Mouse (Mus musculus) thymus, adult 2 months (tissue): ENCODE data around the gene Fes. TPM values are rescaled to one million over a fixed set of nuclear protein-coding genes. Genes with fewer than 3 reads are reported as not detected.

Experiments
- DNase-seq: peaks from one replicate; pipeline ENCODE4 v3.0.0; 2021
- H3K27ac ChIP-seq: fragments of 200-500 bp; 2 replicates; pipeline ENCODE4 v1.5.1; 2012; ENCODE audit warnings: low read length, control low read depth; ENCODE audit not compliant: control insufficient read depth, insufficient read depth
- H3K27me3 ChIP-seq: fragments of 200-500 bp; 2 replicates; pipeline ENCODE4 v1.6.1; 2012; ENCODE audit warnings: mild to moderate bottlenecking, low read length, moderate library complexity, mixed read lengths; ENCODE audit not compliant: control insufficient read depth, insufficient read depth
- H3K36me3 ChIP-seq: fragments of 200-500 bp; 2 replicates; pipeline ENCODE4 v1.6.1; 2012; ENCODE audit warnings: mild to moderate bottlenecking, low read length, moderate library complexity; ENCODE audit not compliant: control insufficient read depth, insufficient read depth
- H3K4me1 ChIP-seq: fragments of 200-500 bp; replicated peaks from 2 replicates; pipeline ENCODE4 v1.6.1; 2012; ENCODE audit warnings: low read length; ENCODE audit not compliant: control insufficient read depth, insufficient read depth
- H3K4me3 ChIP-seq: fragments of 200-500 bp; 2 replicates; pipeline ENCODE4 v1.5.1; 2012; ENCODE audit warnings: mild to moderate bottlenecking, low read length, control low read depth, moderate library complexity; ENCODE audit not compliant: control insufficient read depth, insufficient read depth
- CTCF ChIP-seq: fragments of 200-500 bp; IDR thresholded peaks from 2 replicates; pipeline ENCODE4 v1.5.1; 2012; ENCODE audit warnings: mild to moderate bottlenecking, control low read depth, low read length, moderate library complexity, borderline replicate concordance; ENCODE audit not compliant: control insufficient read depth, poor library complexity, insufficient read depth; ENCODE audit errors: extremely low read depth
- POLR2A ChIP-seq: fragments of 200-500 bp; IDR thresholded peaks from 2 replicates; pipeline ENCODE4 v1.6.1; 2012; ENCODE audit warnings: mild to moderate bottlenecking, low read length, control low read depth, moderate library complexity; ENCODE audit not compliant: control insufficient read depth, poor library complexity, insufficient read depth; ENCODE audit errors: extremely low read depth
- WGBS: fragments of 180-500 bp; shearing (Covaris S2); methylation state at CpG from one replicate; pipeline ENCODE4 v1.1.7; 2018; 5-methylcytosine and 5-hydroxymethylcytosine counted together
- polyA plus RNA-seq: library from polyadenylated mRNA; depleted of rRNA; stranded (reverse); fragments of >200 nt; gene quantifications from 2 replicates; pipeline ENCODE4 v1.2.3, GENCODE M21; 2012; rRNA removed

The Fes gene
- polyA plus RNA-seq, 1 experiment: 27.3 TPM

DNA sequence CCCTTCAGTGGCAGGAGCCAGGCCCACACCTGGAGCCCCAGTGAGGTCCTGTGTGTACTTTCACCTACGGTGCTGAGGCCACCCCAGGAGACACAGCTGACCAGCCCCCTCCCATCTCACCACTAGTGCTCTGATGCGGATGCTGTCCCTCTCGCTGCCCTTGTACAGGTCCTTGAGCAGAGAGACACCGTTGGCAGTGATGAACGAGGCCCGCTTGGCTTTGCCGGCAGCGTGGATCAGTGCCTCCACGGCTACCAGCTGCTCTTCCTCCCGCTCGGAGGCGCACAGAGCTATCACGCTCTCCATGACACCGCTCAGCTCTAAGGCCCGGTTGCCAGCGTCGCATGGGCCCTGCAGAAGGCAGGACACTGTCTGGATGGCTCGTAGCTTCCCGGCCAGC lies 56.3 kb downstream of the Fes start:
- Histone ChIP-seq H3K36me3 (peaks cover 88% of the 10 kb centered on the region), H3K4me1 (no peaks in the 10 kb centered on the region), H3K27ac (no peak overlapping the region), H3K4me3 (no peak overlapping the region), H3K27me3 (no peaks in the 10 kb centered on the region)
- no peak for DNase-seq
- TF ChIP-seq CTCF: no peak
- TF ChIP-seq POLR2A: no peak
- WGBS: 97% methylated on average over 19 of the region's 19 CpGs

DNA sequence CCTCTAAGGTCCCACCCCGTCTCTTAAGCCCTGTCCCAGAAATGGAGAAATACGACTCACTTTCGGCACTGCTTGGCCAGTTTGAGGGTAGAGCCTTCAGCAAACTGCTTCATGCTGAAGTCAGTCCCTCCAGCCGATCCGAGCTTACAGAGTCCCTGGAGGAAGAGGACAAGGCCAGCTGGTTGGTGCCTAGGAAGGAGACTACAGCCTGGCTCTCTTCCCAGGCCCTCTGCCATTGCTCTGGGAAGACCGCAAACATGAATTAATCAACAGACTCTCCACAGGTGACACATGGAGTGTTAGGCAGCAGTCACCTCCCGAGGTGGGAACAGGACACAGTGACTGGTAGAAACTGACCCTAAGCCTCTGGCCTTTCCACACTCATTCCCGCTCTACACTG lies 57.5 kb downstream of the Fes start:
- WGBS: 98% methylated on average over 8 of the region's 8 CpGs
- no peaks in the 10 kb centered on the region for H3K4me1 ChIP-seq
- TF ChIP-seq CTCF: no peak
- TF ChIP-seq POLR2A: no peak
- no peak overlapping the region for H3K4me3 ChIP-seq
- no peak overlapping the region for H3K27ac ChIP-seq
- H3K27me3 ChIP-seq: no peaks in the 10 kb centered on the region
- peaks cover 89% of the 10 kb centered on the region for H3K36me3 ChIP-seq
- no peak for DNase-seq

Other genes starting within 250 kb of the Fes start
- 37.4 and 44.1 TPM in 2 replicates for gene Sema4b, start 201.1 kb downstream of the Fes start, polyA plus RNA-seq
- gene Cib1, start 155.1 kb downstream of the Fes start, polyA plus RNA-seq: 152 and 192 TPM in 2 replicates
- gene Gdpgp1, start 155.1 kb downstream of the Fes start, polyA plus RNA-seq: 5.3 and 5.4 TPM in 2 replicates
- 0.54 and 0.62 TPM in 2 replicates for gene Ttll13, start 141.6 kb downstream of the Fes start, polyA plus RNA-seq
- 43.2 and 53.8 TPM in 2 replicates for gene Ngrn, start 126.7 kb downstream of the Fes start, polyA plus RNA-seq
- gene Vps33b, start 118.3 kb downstream of the Fes start, polyA plus RNA-seq: 21.9 and 23.3 TPM in 2 replicates
- 80.6 and 84.4 TPM in 2 replicates for gene Prc1, start 93.5 kb downstream of the Fes start, polyA plus RNA-seq
- gene Rccd1, start 63.5 kb downstream of the Fes start, polyA plus RNA-seq: 17.6 and 20.4 TPM in 2 replicates
- 97.7 and 105 TPM in 2 replicates for gene Unc45a, start 46.9 kb downstream of the Fes start, polyA plus RNA-seq
- 22.9 and 24.9 TPM in 2 replicates for gene Hddc3, start 44.8 kb downstream of the Fes start, polyA plus RNA-seq
- 188 and 213 TPM in 2 replicates for gene Man2a2, start 16.6 kb downstream of the Fes start, polyA plus RNA-seq
- 56.4 and 62.9 TPM in 2 replicates for gene Furin, start 17.5 kb upstream of the Fes start, polyA plus RNA-seq
- gene Blm, start 147.2 kb upstream of the Fes start, polyA plus RNA-seq: 6.3 and 6.4 TPM in 2 replicates